Mouse (Mus musculus) left cerebral cortex, postnatal 10 days (tissue): ENCODE measurements around the gene Tex33. TPM values are rescaled to one million over a fixed set of nuclear protein-coding genes. Genes with fewer than 3 reads are reported as not detected.
"Not testable (repeated sequence)": the region's sequence is repeated elsewhere in the genome, so short reads cannot be mapped to it uniquely, and the experiment has no call there.

Experiments
- DNase-seq, 2 experiments: peaks; one replicate each; pipeline ENCODE4 v3.0.0; 2021 to 2022; ENCODE audit warnings: low spot score in 2 of 2, mixed read lengths in 1 of 2; ENCODE audit errors: extremely low spot score in 1 of 2
- intact Hi-C: fragments of 180-260 bp; cut with DNase I; formaldehyde crosslinking; loops from one replicate; pipeline ENCODE4 v1.15.1; 2025
- microRNA-seq: library from miRNA; unstranded; fragments of <30 nt; microRNA quantifications from one replicate; pipeline ENCODE4 v1.2.0, GENCODE M21; 2022
- total RNA-seq, 2 experiments: library from RNA; stranded (reverse); gene quantifications; 2 replicates each; pipeline ENCODE4 v1.2.3; 2021

The Tex33 gene
- total RNA-seq, 2 experiments from 2014 or later: 0.39 to 0.51 TPM

DNA sequence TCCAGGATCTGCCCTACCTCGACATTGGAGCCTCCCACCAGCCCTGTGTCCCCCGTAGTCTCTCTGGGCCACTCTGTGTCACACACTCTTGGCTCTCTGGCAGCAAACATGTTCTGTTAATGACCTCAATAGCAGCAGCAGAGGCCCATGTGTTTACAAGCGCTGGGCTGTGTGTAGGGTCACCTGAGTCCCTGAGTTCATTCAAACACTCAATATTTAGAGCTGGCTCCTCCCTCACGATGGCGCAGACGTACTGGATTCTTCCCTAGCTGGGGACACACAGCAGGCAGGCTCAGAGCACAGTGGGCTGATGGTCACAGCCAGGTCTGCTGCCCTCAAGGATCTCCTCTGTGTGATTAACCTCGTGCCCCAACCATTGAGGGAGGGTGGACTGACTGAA is 54.8 kb downstream of the Tex33 start:
- not testable (repeated sequence) for DNase-seq
- intact Hi-C loops: loop anchor here (5.0 to 10.0 kb wide), 2 partner anchors 84 to 156 kb away; no protein-coding TSS in a partner anchor

DNA sequence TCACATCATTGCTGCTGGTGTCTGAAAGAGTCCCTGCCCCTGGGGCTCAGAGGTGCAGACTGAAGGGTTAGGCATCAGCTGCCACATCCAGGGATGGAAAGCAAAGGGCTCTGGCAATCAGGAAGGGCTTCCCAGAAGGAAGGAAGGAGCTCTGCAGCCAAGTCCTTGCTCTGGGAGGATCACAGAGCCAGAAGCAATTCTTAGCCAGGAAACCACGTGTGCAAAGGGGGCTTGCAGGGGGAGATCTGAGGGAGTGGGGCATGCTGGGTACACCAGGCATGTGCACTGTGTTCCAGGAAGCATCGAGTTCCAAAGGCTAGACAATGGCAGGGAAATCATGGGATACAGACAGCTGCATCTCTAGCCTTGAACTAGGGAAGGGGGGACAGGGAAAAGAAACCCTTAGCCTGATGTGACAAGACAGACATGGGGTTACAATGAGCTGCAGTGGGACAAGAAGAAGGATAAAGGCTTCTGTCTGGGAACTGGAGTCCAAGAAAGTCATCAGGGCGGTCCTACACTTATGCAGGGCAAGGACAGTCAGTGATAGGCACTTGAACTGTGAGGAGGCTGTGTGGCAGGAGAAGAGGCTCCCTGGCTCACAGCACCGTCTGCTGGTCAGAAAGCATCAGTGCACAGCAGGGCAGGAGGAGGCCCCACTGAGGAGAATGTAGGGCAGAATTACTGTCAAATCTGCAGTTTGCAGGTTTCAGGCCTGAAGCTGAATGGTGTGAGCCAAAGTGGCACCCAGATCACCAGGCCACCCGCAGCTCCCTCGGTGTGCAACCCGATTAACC is 55.9 kb downstream of the Tex33 start:
- intact Hi-C loops: loop anchor here (5.0 to 10.0 kb wide), 3 partner anchors 83 to 355 kb away; no protein-coding TSS in a partner anchor
- DNase-seq: peak; percentile 42 to 65

DNA sequence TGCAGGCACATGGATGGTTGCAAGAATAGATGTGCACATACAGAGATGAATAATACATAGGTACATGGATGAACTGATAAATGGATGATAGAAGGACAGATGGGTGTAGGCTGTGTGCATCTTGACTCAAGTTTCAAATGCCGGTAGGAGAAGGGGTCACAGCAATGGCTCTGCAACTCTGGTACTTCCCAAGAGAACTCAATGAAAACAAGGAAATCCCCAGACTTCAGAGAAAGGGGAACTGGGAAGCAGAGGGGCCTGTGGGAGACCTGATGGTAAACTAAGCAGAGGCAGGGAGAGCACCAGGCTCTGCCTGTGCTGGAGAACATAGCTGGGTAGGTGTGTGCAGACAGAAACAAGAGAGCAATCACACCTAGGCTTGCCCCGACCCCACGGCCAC is 61.3 kb downstream of the Tex33 start:
- intact Hi-C loops: loop anchor here (10.0 kb wide), 1 partner anchor 350 kb away; no protein-coding TSS in a partner anchor
- DNase-seq: no peak

- DNase-seq: no peak
- intact Hi-C loops: loop anchor here (10.0 kb wide), 1 partner anchor 348 kb away; no protein-coding TSS in a partner anchor
These were observed 62.7 kb downstream of the Tex33 start for GRCm38 (mm10) chr15:78332981-78333380.

GRCm38 (mm10) chr15:78331523-78332340 is 64.0 kb downstream of the Tex33 start:
- intact Hi-C loops: loop anchor here (10.0 kb wide), 1 partner anchor 347 kb away; no protein-coding TSS in a partner anchor
- no peak for DNase-seq

GRCm38 (mm10) chr15:78330706-78331105 is 65.0 kb downstream of the Tex33 start:
- intact Hi-C loops: loop anchor here (10.0 kb wide), 1 partner anchor 346 kb away; no protein-coding TSS in a partner anchor
- no peak for DNase-seq

DNA sequence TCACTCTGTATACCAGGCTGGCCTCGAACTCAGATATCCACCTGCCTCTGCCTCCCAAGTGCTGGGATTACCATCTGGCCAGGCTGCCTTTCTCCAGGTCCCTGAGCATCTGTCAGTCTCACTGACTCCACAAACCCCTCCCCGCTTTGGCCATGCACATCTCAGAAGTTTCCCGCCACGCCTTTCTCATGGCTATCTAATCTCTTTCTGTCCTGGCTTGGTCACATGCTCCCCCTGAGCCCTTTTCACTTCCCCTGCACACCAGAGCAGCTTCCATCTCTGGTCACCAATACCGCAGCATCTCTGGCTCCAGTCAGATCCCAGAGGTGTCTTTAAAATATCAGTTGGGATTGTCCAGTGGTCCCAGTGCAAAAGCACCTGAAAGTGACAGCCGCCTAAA is 65.7 kb downstream of the Tex33 start:
- DNase-seq: not testable (repeated sequence)
- intact Hi-C loops: loop anchor here (10.0 kb wide), 1 partner anchor 345 kb away; no protein-coding TSS in a partner anchor

DNA sequence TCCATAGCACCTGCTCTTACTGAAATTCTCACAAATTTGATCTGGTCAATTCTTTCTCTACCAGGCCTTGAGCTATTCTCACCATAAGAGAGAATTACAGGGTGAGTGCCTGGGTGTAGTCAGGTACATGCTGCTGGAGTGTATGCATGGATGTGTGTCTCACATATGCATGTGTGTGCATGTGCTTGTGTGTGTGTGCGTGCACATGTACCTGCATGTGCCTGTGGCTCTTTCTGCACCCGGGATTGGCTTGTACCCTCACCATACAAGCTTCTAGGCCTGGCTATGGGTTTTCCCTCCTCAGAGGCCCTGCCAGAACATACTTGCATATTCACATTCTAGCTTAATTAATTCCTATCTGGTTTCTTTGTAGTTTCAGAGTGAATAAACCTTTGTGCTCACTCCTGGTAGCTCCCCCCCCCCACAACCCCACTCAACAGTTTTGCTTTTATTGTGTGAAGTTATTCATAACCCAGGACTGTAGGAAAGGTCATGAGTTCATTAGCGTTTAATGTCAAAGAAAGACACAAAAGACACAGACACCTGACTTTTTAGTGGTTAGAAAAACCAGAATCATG is 67.1 kb downstream of the Tex33 start:
- intact Hi-C loops: no loop called here

More for the DNA sequence above, 67.1 kb downstream of the Tex33 start:
- DNase-seq: no peak

Small RNA genes within 50 kb of the gene (microRNA-seq; reads per million reads assigned to microRNA genes)
- not detected for gene Mir7676-2

Other genes with a start within 250 kb of the Tex33 start
- 10 to 100 TPM; 39.3 to 39.9 TPM for gene Ift27, start 221.8 kb downstream of the Tex33 start, total RNA-seq
- 1 to 10 TPM; 4.4 to 5.0 TPM for gene Pvalb, start 189.5 kb downstream of the Tex33 start, total RNA-seq
- gene Ncf4, start 151.1 kb downstream of the Tex33 start, total RNA-seq: 1 to 10 TPM in 1 of 2 experiments, under 1 TPM in 1; 0.89 to 1.0 TPM
- under 1 TPM; 0.69 to 0.77 TPM for gene Csf2rb2, start 90.2 kb downstream of the Tex33 start, total RNA-seq
- 1 to 10 TPM; 2.3 TPM for gene Csf2rb, start 70.2 kb downstream of the Tex33 start, total RNA-seq
- gene Tst, start 10.0 kb upstream of the Tex33 start, total RNA-seq: 10 to 100 TPM; 33.8 to 42.9 TPM
- 10 to 100 TPM; 56.3 to 56.5 TPM for gene Mpst, start 10.5 kb upstream of the Tex33 start, total RNA-seq
- 100 to 1,000 TPM; 239 to 255 TPM for gene Kctd17, start 32.7 kb upstream of the Tex33 start, total RNA-seq
- not detected for gene Tmprss6, start 72.7 kb upstream of the Tex33 start, total RNA-seq
- under 1 TPM in 1 of 2 experiments, not detected in 1; 0.17 TPM for gene Il2rb, start 99.4 kb upstream of the Tex33 start, total RNA-seq
- 10 to 100 TPM; 14.4 to 15.9 TPM for gene C1qtnf6, start 135.5 kb upstream of the Tex33 start, total RNA-seq
- gene Sstr3, start 148.8 kb upstream of the Tex33 start, total RNA-seq: 10 to 100 TPM; 12.9 to 14.4 TPM
- gene Rac2, start 176.9 kb upstream of the Tex33 start, total RNA-seq: 1 to 10 TPM; 1.6 to 2.1 TPM
- 10 to 100 TPM; 10.4 to 11.6 TPM for gene Cyth4, start 201.1 kb upstream of the Tex33 start, total RNA-seq